Mouse (Mus musculus): Measurements from ENCODE around the gene Vipr1.

- no peak for TF ChIP-seq POLR2A (IDR thresholded peaks at IDR 0.05; ENCODE audit: low read depth, low read length)
- TF ChIP-seq CTCF (conservative IDR thresholded peaks at IDR 0.05; ENCODE audit: insufficient read depth, insufficient read length, low read depth, low read length), result no peak
These were observed 9.6 kb upstream of the Vipr1 start for GRCm38 (mm10) chr9:121632891-121633290.
